Mouse (Mus musculus) liver, adult (tissue): ENCODE data around the gene Tpm1.

Experiments used
- GATA4 ChIP-seq: IDR thresholded peaks from 2 replicates; pipeline ENCODE4 v1.6.1; 2014; ENCODE audit warnings: mild to moderate bottlenecking, low read length; ENCODE audit not compliant: insufficient replicate concordance

Gene Tpm1

GRCm38 (mm10) chr9:66985377-66985776 is 63.8 kb downstream of the Tpm1 start:
- TF ChIP-seq GATA4: no peak

- no peak for TF ChIP-seq GATA4
Observed at GRCm38 (mm10) chr9:66982085-66982484, 67.1 kb downstream of the Tpm1 start.

DNA sequence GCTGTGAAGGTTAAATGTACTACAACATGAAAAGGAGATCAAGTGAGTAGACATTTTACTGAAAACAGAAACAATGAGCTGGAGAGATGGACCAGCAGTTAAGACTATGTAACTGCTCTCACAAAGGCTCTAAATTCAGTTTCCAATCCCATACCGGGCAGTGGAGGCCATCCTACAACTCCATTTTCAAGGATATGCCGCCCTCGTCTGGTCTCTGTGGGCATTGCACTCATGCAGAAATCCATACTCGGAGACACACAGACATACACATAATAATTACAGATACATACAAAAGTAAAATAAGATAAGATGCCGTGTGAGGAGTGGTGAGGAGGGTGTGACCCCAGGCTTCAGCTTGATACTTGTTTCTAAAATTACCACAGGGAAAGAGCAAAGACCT is 68.7 kb downstream of the Tpm1 start:
- no peak for TF ChIP-seq GATA4

GRCm38 (mm10) chr9:66978468-66978867 is 70.7 kb downstream of the Tpm1 start:
- TF ChIP-seq GATA4: no peak

DNA sequence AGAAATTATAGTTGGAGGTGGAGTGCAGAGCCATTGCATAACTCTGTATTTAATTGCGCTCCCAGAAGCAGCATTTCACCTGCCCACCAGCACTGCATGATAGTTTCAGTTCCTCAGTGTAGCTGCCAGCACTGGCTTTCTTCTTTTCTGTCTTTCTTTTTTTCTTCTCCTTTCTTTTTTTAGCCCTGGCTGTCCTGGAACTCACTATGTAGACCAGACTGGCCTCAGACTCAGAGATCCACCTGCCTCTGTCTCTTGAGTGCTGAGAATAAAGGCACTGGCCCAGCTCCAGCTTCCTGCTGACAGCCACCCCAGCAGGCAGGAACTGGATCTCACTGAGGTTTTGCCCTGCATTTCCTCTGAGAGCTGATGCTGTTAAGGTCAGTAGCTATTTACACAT is 71.2 kb downstream of the Tpm1 start:
- TF ChIP-seq GATA4: no peak

GRCm38 (mm10) chr9:66977121-66977520 is 72.1 kb downstream of the Tpm1 start:
- TF ChIP-seq GATA4: no peak

DNA sequence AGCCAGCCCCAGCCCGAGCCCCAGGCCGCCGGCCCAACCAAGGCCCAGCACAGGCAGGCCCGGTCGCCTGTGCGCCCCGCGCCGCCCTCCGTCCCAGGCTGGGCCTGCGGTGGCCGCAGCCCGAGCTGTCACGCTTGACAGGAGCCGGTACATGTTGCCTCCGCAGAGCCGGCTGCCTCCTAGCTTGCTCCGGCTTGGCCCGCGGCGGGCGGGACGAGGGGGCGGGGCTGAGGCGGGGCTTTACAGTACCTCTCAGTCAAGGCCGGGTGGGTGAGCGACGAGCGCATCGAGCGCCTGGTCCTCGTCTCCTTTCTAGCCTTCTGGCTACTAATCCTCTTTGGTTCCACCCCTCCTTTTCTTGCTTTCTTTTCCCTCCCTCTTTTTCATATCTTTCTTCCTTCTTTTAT is 74.0 kb downstream of the Tpm1 start, which contains the start of gene Lactb:
Gene Lactb, minus strand, starts transcription at position 246 of the 407 bp plus-strand sequence.
- no peak for TF ChIP-seq GATA4

GRCm38 (mm10) chr9:66974721-66975225 is 74.4 kb downstream of the Tpm1 start:
- no peak for TF ChIP-seq GATA4
